Mouse (Mus musculus) granulocyte monocyte progenitor cell, adult 5-6 weeks (primary cell): Measurements from ENCODE around the gene Olfr1440. TPM values are rescaled to one million over a fixed set of nuclear protein-coding genes. Genes with fewer than 3 reads are reported as not detected.

ENCODE experiments used
- total RNA-seq, 2 experiments: library from RNA; stranded (forward) in 1 of 2; stranded (reverse) in 1 of 2; fragments of 200-712, 200-1000 nt in 1 of 2; fragments of >200 nt in 1 of 2; fragmentation: Nextera tagmentation in 1 of 2; gene quantifications; 2 replicates each; pipeline ENCODE4 v1.2.3; 2014 to 2017

The Olfr1440 gene
- total RNA-seq, 2 experiments from 2014 or later, result not detected

Other genes with a start within 250 kb of the Olfr1440 start
- gene Olfr1555-ps1, start 217.2 kb upstream of the Olfr1440 start, total RNA-seq (2014; fragmentation: Nextera tagmentation), result not detected in 2 replicates
- gene Olfr1555-ps1, start 217.2 kb upstream of the Olfr1440 start, total RNA-seq (2017), result not detected in 2 replicates
- gene Olfr1431, start 186.6 kb upstream of the Olfr1440 start, total RNA-seq (2014; fragmentation: Nextera tagmentation), result not detected in 2 replicates
- gene Olfr1431, start 186.6 kb upstream of the Olfr1440 start, total RNA-seq (2017), result not detected in 2 replicates
- gene Olfr1432, start 154.7 kb upstream of the Olfr1440 start, total RNA-seq (2014; fragmentation: Nextera tagmentation), result not detected in 2 replicates
- not detected in 2 replicates for gene Olfr1432, start 154.7 kb upstream of the Olfr1440 start, total RNA-seq (2017)
- gene Olfr262, start 145.6 kb upstream of the Olfr1440 start, total RNA-seq (2014; fragmentation: Nextera tagmentation), result not detected in 2 replicates
- gene Olfr262, start 145.6 kb upstream of the Olfr1440 start, total RNA-seq (2017), result not detected in 2 replicates
- gene Olfr235, start 126.2 kb upstream of the Olfr1440 start, total RNA-seq (2014; fragmentation: Nextera tagmentation), result not detected in 2 replicates
- not detected in 2 replicates for gene Olfr235, start 126.2 kb upstream of the Olfr1440 start, total RNA-seq (2017)
- not detected in 2 replicates for gene Olfr1434, start 107.4 kb upstream of the Olfr1440 start, total RNA-seq (2014; fragmentation: Nextera tagmentation)
- not detected in 2 replicates for gene Olfr1434, start 107.4 kb upstream of the Olfr1440 start, total RNA-seq (2017)
- not detected in 2 replicates for gene Olfr1436, start 88.1 kb upstream of the Olfr1440 start, total RNA-seq (2014; fragmentation: Nextera tagmentation)
- not detected in 2 replicates for gene Olfr1436, start 88.1 kb upstream of the Olfr1440 start, total RNA-seq (2017)
- not detected in 2 replicates for gene Olfr1437, start 62.2 kb upstream of the Olfr1440 start, total RNA-seq (2014; fragmentation: Nextera tagmentation)
- gene Olfr1437, start 62.2 kb upstream of the Olfr1440 start, total RNA-seq (2017), result not detected in 2 replicates
- gene Olfr1438-ps1, start 51.4 kb upstream of the Olfr1440 start, total RNA-seq (2014; fragmentation: Nextera tagmentation), result not detected in 2 replicates
- gene Olfr1438-ps1, start 51.4 kb upstream of the Olfr1440 start, total RNA-seq (2017), result not detected in 2 replicates
- gene Olfr1441, start 30.2 kb downstream of the Olfr1440 start, total RNA-seq (2014; fragmentation: Nextera tagmentation), result not detected in 2 replicates
- gene Olfr1441, start 30.2 kb downstream of the Olfr1440 start, total RNA-seq (2017), result not detected in 2 replicates
- gene Pfpl, start 40.6 kb downstream of the Olfr1440 start, total RNA-seq (2014; fragmentation: Nextera tagmentation), result not detected in 2 replicates
- not detected in 2 replicates for gene Pfpl, start 40.6 kb downstream of the Olfr1440 start, total RNA-seq (2017)
- 62.2 and 69.2 TPM in 2 replicates for gene Mpeg1, start 73.5 kb downstream of the Olfr1440 start, total RNA-seq (2014; fragmentation: Nextera tagmentation)
- gene Mpeg1, start 73.5 kb downstream of the Olfr1440 start, total RNA-seq (2017), result 53.0 and 54.8 TPM in 2 replicates
- 48.3 and 48.4 TPM in 2 replicates for gene Dtx4, start 114.2 kb downstream of the Olfr1440 start, total RNA-seq (2014; fragmentation: Nextera tagmentation)
- gene Dtx4, start 114.2 kb downstream of the Olfr1440 start, total RNA-seq (2017), result 38.7 and 47.3 TPM in 2 replicates
- gene Fam111a, start 158.5 kb downstream of the Olfr1440 start, total RNA-seq (2014; fragmentation: Nextera tagmentation), result 156 and 158 TPM in 2 replicates
- gene Fam111a, start 158.5 kb downstream of the Olfr1440 start, total RNA-seq (2017), result 230 and 279 TPM in 2 replicates
- not detected in 2 replicates for gene Gm4952, start 212.7 kb downstream of the Olfr1440 start, total RNA-seq (2014; fragmentation: Nextera tagmentation)
- not detected in 2 replicates for gene Gm4952, start 212.7 kb downstream of the Olfr1440 start, total RNA-seq (2017)
- not detected in 2 replicates for gene Glyat, start 246.0 kb downstream of the Olfr1440 start, total RNA-seq (2014; fragmentation: Nextera tagmentation)
- gene Glyat, start 246.0 kb downstream of the Olfr1440 start, total RNA-seq (2017), result not detected in 2 replicates